Mouse (Mus musculus): Measurements from ENCODE around the gene Fgf11.

Gene Fgf11

GRCm38 (mm10) chr11:69784793-69785272 lies 16.8 kb downstream of the Fgf11 start:
- no peak for DNase-seq (ENCODE audit: low spot score)

GRCm38 (mm10) chr11:69781828-69782227 lies 19.8 kb downstream of the Fgf11 start:
- no peak for DNase-seq (ENCODE audit: low spot score)

GRCm38 (mm10) chr11:69778985-69779384 lies 22.7 kb downstream of the Fgf11 start:
- no peak for DNase-seq (ENCODE audit: low spot score)

- DNase-seq (ENCODE audit: low spot score), result no peak
Measured at GRCm38 (mm10) chr11:69778258-69778982, 23.2 kb downstream of the Fgf11 start.

GRCm38 (mm10) chr11:69777504-69778257 lies 24.0 kb downstream of the Fgf11 start:
- DNase-seq (ENCODE audit: low spot score), result no peak

GRCm38 (mm10) chr11:69776488-69776887 lies 25.2 kb downstream of the Fgf11 start:
- DNase-seq (ENCODE audit: low spot score), result no peak

- no peak for DNase-seq (ENCODE audit: low spot score)
Measured at GRCm38 (mm10) chr11:69775716-69776115, 25.9 kb downstream of the Fgf11 start.

GRCm38 (mm10) chr11:69774961-69775360 lies 26.7 kb downstream of the Fgf11 start:
- DNase-seq (ENCODE audit: low spot score), result no peak

- DNase-seq (ENCODE audit: low spot score), result no peak
Measured at GRCm38 (mm10) chr11:69767625-69767909, 34.1 kb downstream of the Fgf11 start.

GRCm38 (mm10) chr11:69766872-69767624 lies 34.6 kb downstream of the Fgf11 start:
- DNase-seq (ENCODE audit: low spot score), result no peak

GRCm38 (mm10) chr11:69766126-69766609 lies 35.5 kb downstream of the Fgf11 start:
- peak; percentile 55 for DNase-seq (ENCODE audit: low spot score)

- DNase-seq (ENCODE audit: low spot score), result peak; percentile 34
Measured at GRCm38 (mm10) chr11:69765221-69766125, 36.2 kb downstream of the Fgf11 start, which contains the start of gene Zbtb4. TSS of gene Zbtb4 (plus strand) at chr11:69765912.

GRCm38 (mm10) chr11:69763551-69763950 lies 38.1 kb downstream of the Fgf11 start:
- no peak for DNase-seq (ENCODE audit: low spot score)

- no peak for DNase-seq (ENCODE audit: low spot score)
Measured at GRCm38 (mm10) chr11:69761868-69762267, 39.8 kb downstream of the Fgf11 start, which contains the start of gene Slc35g3. TSS of gene Slc35g3 (minus strand) at chr11:69761968.

GRCm38 (mm10) chr11:69760901-69761200 lies 40.8 kb downstream of the Fgf11 start:
- DNase-seq (ENCODE audit: low spot score), result no peak

GRCm38 (mm10) chr11:69760160-69760900 lies 41.3 kb downstream of the Fgf11 start:
- no peak for DNase-seq (ENCODE audit: low spot score)

GRCm38 (mm10) chr11:69758971-69759721 lies 42.5 kb downstream of the Fgf11 start:
- peak; percentile 63 for DNase-seq (ENCODE audit: low spot score)

GRCm38 (mm10) chr11:69758478-69758970 lies 43.1 kb downstream of the Fgf11 start, which contains the start of gene Polr2a:
TSS of gene Polr2a (minus strand) at chr11:69758637.
- peak; percentile 99 for DNase-seq (ENCODE audit: low spot score)

- DNase-seq (ENCODE audit: low spot score), result peak; percentile 97
Measured at GRCm38 (mm10) chr11:69758090-69758456, 43.6 kb downstream of the Fgf11 start.
